ENCODE assay signal across 20 mouse cellular contexts in genomic region chr1:120626930-120627621, GRCm38 (mm10). TPM values are rescaled to one million over a fixed set of nuclear protein-coding genes. Genes with fewer than 3 reads are reported as not detected.
DNase-seq lines count a peak whose midpoint lies in the region; ATAC-seq lines count a peak whose summit lies in the region.
"Had no signal": no experiment of that assay in that cellular context is flagged by ENCODE, and none has a peak within 500 bp of the region (broad histone marks: within the 10 kb centered on the region; RNA-seq: fewer than 3 reads in every experiment).

No protein-coding gene starts in this region.

- H3K27ac ChIP-seq in forebrain, embryonic 12.5 days, result no peak overlapping the region
- H3K27ac ChIP-seq in forebrain, embryonic 10.5 days, result no peak overlapping the region
- no peak overlapping the region for H3K27ac ChIP-seq in forebrain, embryonic 13.5 days
- peak overlapping the region; percentile 17; the same call in 1 of the 2 replicates for H3K27ac ChIP-seq in hindbrain, embryonic 12.5 days
- H3K27ac ChIP-seq in midbrain, embryonic 13.5 days, result peak overlapping the region; percentile 45
- no peak overlapping the region for H3K27ac ChIP-seq in heart, embryonic 11.5 days (ENCODE audit: low read depth, low read length)
- H3K27ac ChIP-seq: embryonic facial prominence, embryonic 13.5 days; intestine, embryonic 15.5 days; macrophage had no signal

- H3K27me3 ChIP-seq in forebrain, embryonic 12.5 days, result peaks cover 89% of the 10 kb centered on the region
- peaks cover 97% of the 10 kb centered on the region for H3K27me3 ChIP-seq in forebrain, embryonic 10.5 days (ENCODE audit: poor library complexity, severe bottlenecking)
- H3K27me3 ChIP-seq in forebrain, embryonic 13.5 days, result peaks cover 74% of the 10 kb centered on the region
- peaks cover 15% of the 10 kb centered on the region for H3K27me3 ChIP-seq in hindbrain, embryonic 12.5 days
- H3K27me3 ChIP-seq in midbrain, embryonic 13.5 days, result peaks cover 37% of the 10 kb centered on the region
- H3K27me3 ChIP-seq in heart, embryonic 11.5 days (ENCODE audit: control insufficient read depth, insufficient read depth, low read length), result peaks cover 18% of the 10 kb centered on the region

- no peak overlapping the region for H3K4me2 ChIP-seq in forebrain, embryonic 12.5 days
- H3K4me2 ChIP-seq in forebrain, embryonic 13.5 days, result 0 out of 2 replicates have a peak overlapping the region, but pooled peaks have one; percentile 10
- H3K4me2 ChIP-seq in hindbrain, embryonic 12.5 days (replicated peaks), result peak overlapping the region; percentile 6; the same call in 1 of the 2 replicates
- peak overlapping the region; percentile 6; the same call in 1 of the 2 replicates for H3K4me2 ChIP-seq in midbrain, embryonic 13.5 days (replicated peaks)
- H3K4me2 ChIP-seq in heart, embryonic 11.5 days, result no peak overlapping the region
- H3K4me2 ChIP-seq: embryonic facial prominence, embryonic 13.5 days; intestine, embryonic 15.5 days; liver, embryonic 11.5 days; lung, embryonic 14.5 days had no signal

- H3K4me3 ChIP-seq in forebrain, embryonic 12.5 days (replicated peaks), result no peak overlapping the region
- H3K4me3 ChIP-seq in forebrain, embryonic 10.5 days, result no peak overlapping the region
- H3K4me3 ChIP-seq in forebrain, embryonic 13.5 days, result no peak overlapping the region
- H3K4me3 ChIP-seq in hindbrain, embryonic 12.5 days, result no peak overlapping the region
- H3K4me3 ChIP-seq in midbrain, embryonic 13.5 days (replicated peaks), result no peak overlapping the region
- H3K4me3 ChIP-seq in heart, embryonic 11.5 days (ENCODE audit: low read depth, low read length), result no peak overlapping the region
- H3K4me3 ChIP-seq: embryonic facial prominence, embryonic 13.5 days; intestine, embryonic 15.5 days had no signal

- H3K4me1 ChIP-seq in forebrain, embryonic 12.5 days, result no peaks in the 10 kb centered on the region; the same call in 1 of the 2 replicates
- peaks cover 5% of the 10 kb centered on the region for H3K4me1 ChIP-seq in forebrain, embryonic 10.5 days
- no peaks in the 10 kb centered on the region for H3K4me1 ChIP-seq in forebrain, embryonic 13.5 days
- no peaks in the 10 kb centered on the region for H3K4me1 ChIP-seq in hindbrain, embryonic 12.5 days
- H3K4me1 ChIP-seq in midbrain, embryonic 13.5 days (replicated peaks), result peaks cover 5% of the 10 kb centered on the region; the same call in 1 of the 2 replicates
- H3K4me1 ChIP-seq in heart, embryonic 11.5 days (ENCODE audit: control insufficient read depth, insufficient read depth, low read length), result no peaks in the 10 kb centered on the region
- H3K4me1 ChIP-seq: intestine, embryonic 15.5 days had no signal

- ATAC-seq in forebrain, embryonic 12.5 days (ENCODE audit: low FRiP score), result peak; percentile 77
- peak; percentile 77 for ATAC-seq in forebrain, embryonic 13.5 days
- peak; percentile 56; the same call in 1 of the 2 replicates for ATAC-seq in hindbrain, embryonic 12.5 days (ENCODE audit: low FRiP score)
- ATAC-seq in midbrain, embryonic 13.5 days, result peak; percentile 78
- no peak for ATAC-seq in heart, embryonic 11.5 days (replicated peaks; ENCODE audit: insufficient number of reproducible peaks, low FRiP score, low TSS enrichment)
- ATAC-seq: intestine, embryonic 15.5 days had no signal

- no peak overlapping the region for H3K9ac ChIP-seq in forebrain, embryonic 12.5 days
- no peak overlapping the region for H3K9ac ChIP-seq in forebrain, embryonic 13.5 days
- H3K9ac ChIP-seq in hindbrain, embryonic 12.5 days, result no peak overlapping the region
- H3K9ac ChIP-seq in midbrain, embryonic 13.5 days (replicated peaks), result no peak overlapping the region
- H3K9ac ChIP-seq in heart, embryonic 11.5 days (ENCODE audit: low read depth, low read length), result no peak overlapping the region
- H3K9ac ChIP-seq: embryonic facial prominence, embryonic 13.5 days; intestine, embryonic 15.5 days; lung, embryonic 14.5 days had no signal

- 39% methylated on average over 11 of the region's 11 CpGs for WGBS in forebrain, embryonic 12.5 days
- 42% methylated on average over 11 of the region's 11 CpGs for WGBS in forebrain, embryonic 10.5 days
- 34% methylated on average over 11 of the region's 11 CpGs for WGBS in forebrain, embryonic 13.5 days
- WGBS in hindbrain, embryonic 12.5 days, result 47% methylated on average over 11 of the region's 11 CpGs
- 35% methylated on average over 11 of the region's 11 CpGs for WGBS in midbrain, embryonic 13.5 days
- 50% methylated on average over 11 of the region's 11 CpGs for WGBS in heart, embryonic 11.5 days (ENCODE audit: insufficient replicate concordance)

- H3K9me3 ChIP-seq in forebrain, embryonic 12.5 days, result no peaks in the 10 kb centered on the region
- H3K9me3 ChIP-seq in forebrain, embryonic 10.5 days, result no peaks in the 10 kb centered on the region
- H3K9me3 ChIP-seq in forebrain, embryonic 13.5 days (replicated peaks), result no peaks in the 10 kb centered on the region
- H3K9me3 ChIP-seq in hindbrain, embryonic 12.5 days (replicated peaks), result no peaks in the 10 kb centered on the region
- H3K9me3 ChIP-seq in midbrain, embryonic 13.5 days, result no peaks in the 10 kb centered on the region
- no peaks in the 10 kb centered on the region for H3K9me3 ChIP-seq in heart, embryonic 11.5 days (replicated peaks; ENCODE audit: control insufficient read depth, low read length)
- H3K9me3 ChIP-seq: embryonic facial prominence, embryonic 13.5 days; intestine, embryonic 15.5 days had no signal

- no peak for DNase-seq in forebrain, embryonic 10.5 days (ENCODE audit: extremely low spot score, low spot score)
- no peak for DNase-seq in layer of hippocampus, postnatal 14 days (ENCODE audit: low spot score in 2 of 2)
- DNase-seq: adrenal gland, postnatal 14 days; cerebellum, postnatal 36 days; gastrocnemius, postnatal 10 days; heart, postnatal 14 days; kidney, postnatal 10 days; lung, embryonic 14.5 days; right cerebral cortex, postnatal 25 days had no signal

- H3K36me3 ChIP-seq in forebrain, embryonic 12.5 days (replicated peaks), result no peaks in the 10 kb centered on the region
- no peaks in the 10 kb centered on the region for H3K36me3 ChIP-seq in forebrain, embryonic 10.5 days (replicated peaks)
- no peaks in the 10 kb centered on the region for H3K36me3 ChIP-seq in forebrain, embryonic 13.5 days (ENCODE audit: poor library complexity, severe bottlenecking)
- no peaks in the 10 kb centered on the region for H3K36me3 ChIP-seq in hindbrain, embryonic 12.5 days
- H3K36me3 ChIP-seq in midbrain, embryonic 13.5 days, result no peaks in the 10 kb centered on the region
- H3K36me3 ChIP-seq in heart, embryonic 11.5 days (ENCODE audit: control insufficient read depth, insufficient read depth, low read length), result no peaks in the 10 kb centered on the region
- H3K36me3 ChIP-seq: embryonic facial prominence, embryonic 13.5 days; intestine, embryonic 15.5 days had no signal

RNA-seq across cellular contexts. Expression of gene En1, which starts 24.9 kb away (rescaled TPM):
- polyA plus RNA-seq in forebrain, embryonic 12.5 days (2016; fragmentation: Nextera tagmentation; extraction: Ambion mirVana), result 0.88 and 1.2 TPM in 2 replicates
- 0.10 TPM in 2 replicates for polyA plus RNA-seq in forebrain, embryonic 10.5 days (2016; fragmentation: Nextera tagmentation; extraction: Ambion mirVana)
- polyA plus RNA-seq in forebrain, embryonic 13.5 days (2015; fragmentation: Nextera tagmentation; extraction: Ambion mirVana), result 0.13 TPM in 1 of 2 replicates, not detected in the other
- 7.5 and 8.8 TPM in 2 replicates for polyA plus RNA-seq in hindbrain, embryonic 12.5 days (2016; fragmentation: Nextera tagmentation; extraction: Ambion mirVana)
- polyA plus RNA-seq in midbrain, embryonic 13.5 days (2015; fragmentation: Nextera tagmentation; extraction: Ambion mirVana), result 9.0 and 13.6 TPM in 2 replicates
- polyA plus RNA-seq in heart, embryonic 11.5 days (2014; fragmentation: Nextera tagmentation; extraction: Ambion mirVana), result not detected in 2 replicates
- total RNA-seq in layer of hippocampus, postnatal 14 days (2021), result under 1 TPM in 1 of 2 experiments, not detected in 1; 0.21 TPM
- total RNA-seq: adrenal gland, postnatal 14 days; heart, postnatal 14 days; left cerebral cortex, postnatal 10 days had no signal
- polyA plus RNA-seq: intestine, embryonic 15.5 days; lung, embryonic 14.5 days; macrophage; urinary bladder, adult 2 months had no signal

Comparison
In these comparisons a context has a peak if more than half of its experiments do, and no peak if none do; other contexts are left out.
1. H3K4me2 ChIP-seq: peak in forebrain, embryonic 13.5 days (single experiment), hindbrain, embryonic 12.5 days (single experiment) and midbrain, embryonic 13.5 days (single experiment); none in forebrain, embryonic 12.5 days (single experiment) and heart, embryonic 11.5 days (single experiment).
2. H3K27ac ChIP-seq: peak in hindbrain, embryonic 12.5 days (single experiment) and midbrain, embryonic 13.5 days (single experiment); none in forebrain, embryonic 12.5 days (single experiment), forebrain, embryonic 10.5 days (single experiment), forebrain, embryonic 13.5 days (single experiment) and heart, embryonic 11.5 days (single experiment).